Mouse (Mus musculus) testis, adult 2 months (tissue): Measurements from ENCODE around the gene Ghrh. TPM values are rescaled to one million over a fixed set of nuclear protein-coding genes. Genes with fewer than 3 reads are reported as not detected.

Experiments
- H3K27ac ChIP-seq: fragments of 200-500 bp; 2 replicates; pipeline ENCODE4 v1.5.1; 2012; ENCODE audit warnings: low read depth, low read length; ENCODE audit not compliant: control insufficient read depth, insufficient read depth
- H3K27me3 ChIP-seq: fragments of 200-500 bp; 2 replicates; pipeline ENCODE4 v1.6.1; 2012; ENCODE audit warnings: mild to moderate bottlenecking, low read length, moderate library complexity; ENCODE audit not compliant: control insufficient read depth, insufficient read depth
- H3K36me3 ChIP-seq: fragments of 200-500 bp; 2 replicates; pipeline ENCODE4 v1.6.1; 2012; ENCODE audit warnings: mild to moderate bottlenecking, low read length; ENCODE audit not compliant: control insufficient read depth, insufficient read depth
- H3K4me1 ChIP-seq: fragments of 200-500 bp; 2 replicates; pipeline ENCODE4 v1.6.1; 2012; ENCODE audit warnings: low read length; ENCODE audit not compliant: control insufficient read depth, insufficient read depth
- H3K4me3 ChIP-seq: fragments of 200-500 bp; 2 replicates; pipeline ENCODE4 v1.5.1; 2012; ENCODE audit warnings: low read depth, mild to moderate bottlenecking, low read length, moderate library complexity, mixed read lengths; ENCODE audit not compliant: control insufficient read depth
- CTCF ChIP-seq: fragments of 200-500 bp; IDR thresholded peaks from 2 replicates; pipeline ENCODE4 v1.5.1; 2012; ENCODE audit warnings: low read depth, mild to moderate bottlenecking, inconsistent platforms, low read length, moderate library complexity; ENCODE audit not compliant: control insufficient read depth, insufficient read depth, insufficient replicate concordance
- POLR2A ChIP-seq: fragments of 200-500 bp; IDR thresholded peaks from 2 replicates; pipeline ENCODE4 v1.6.1; 2012; ENCODE audit warnings: low read depth, mild to moderate bottlenecking, inconsistent platforms, low read length, moderate library complexity; ENCODE audit not compliant: control insufficient read depth
- polyA plus RNA-seq: library from polyadenylated mRNA; depleted of rRNA; stranded (reverse); fragments of >200 nt; gene quantifications from 2 replicates; pipeline ENCODE4 v1.2.3, GENCODE M21; 2012

Gene Ghrh
- polyA plus RNA-seq, 1 experiment = 0.89 TPM

- TF ChIP-seq POLR2A (no peak), CTCF (no peak)
- H3K27ac ChIP-seq = no peak overlapping the region
- no peaks in the 10 kb centered on the region for H3K27me3 ChIP-seq
- no peaks in the 10 kb centered on the region; the same call in 1 of the 2 replicates for H3K36me3 ChIP-seq
- H3K4me3 ChIP-seq = no peak overlapping the region
- no peaks in the 10 kb centered on the region for H3K4me1 ChIP-seq
Observed at GRCm38 (mm10) chr2:157306091-157307032, 40.9 kb downstream of the Ghrh start.

- no peaks in the 10 kb centered on the region; the same call in none of the 2 replicates for H3K36me3 ChIP-seq
- H3K27ac ChIP-seq = no peak overlapping the region
- TF ChIP-seq POLR2A = no peak
- no peak for TF ChIP-seq CTCF
- no peaks in the 10 kb centered on the region for H3K27me3 ChIP-seq
- no peaks in the 10 kb centered on the region for H3K4me1 ChIP-seq
- H3K4me3 ChIP-seq = no peak overlapping the region
Observed at GRCm38 (mm10) chr2:157303096-157303495, 44.2 kb downstream of the Ghrh start.

- H3K27me3 ChIP-seq = no peaks in the 10 kb centered on the region
- no peak overlapping the region for H3K4me3 ChIP-seq
- TF ChIP-seq POLR2A = no peak
- H3K27ac ChIP-seq = no peak overlapping the region
- no peaks in the 10 kb centered on the region for H3K4me1 ChIP-seq
- peaks cover 2% of the 10 kb centered on the region for H3K36me3 ChIP-seq
Observed at GRCm38 (mm10) chr2:157300051-157300450, 47.3 kb downstream of the Ghrh start.

- TF ChIP-seq CTCF (no peak), POLR2A (no peak)
- no peaks in the 10 kb centered on the region for H3K27me3 ChIP-seq
- no peaks in the 10 kb centered on the region for H3K4me1 ChIP-seq
- H3K27ac ChIP-seq = no peak overlapping the region
- H3K36me3 ChIP-seq = peaks cover 4% of the 10 kb centered on the region
- H3K4me3 ChIP-seq = no peak overlapping the region
Observed at GRCm38 (mm10) chr2:157296105-157296689, 51.1 kb downstream of the Ghrh start.

- no peaks in the 10 kb centered on the region for H3K4me1 ChIP-seq
- H3K4me3 ChIP-seq = no peak overlapping the region
- H3K36me3 ChIP-seq = peaks cover 8% of the 10 kb centered on the region
- H3K27me3 ChIP-seq = no peaks in the 10 kb centered on the region
- H3K27ac ChIP-seq = no peak overlapping the region
- TF ChIP-seq CTCF = peak; percentile 58; the same call in 1 of the 2 replicates
- TF ChIP-seq POLR2A = no peak
Observed at GRCm38 (mm10) chr2:157292093-157292492, 55.2 kb downstream of the Ghrh start.

- Histone ChIP-seq H3K4me1 (no peaks in the 10 kb centered on the region), H3K36me3 (peaks cover 6% of the 10 kb centered on the region), H3K27me3 (no peaks in the 10 kb centered on the region), H3K4me3 (no peak overlapping the region), H3K27ac (no peak overlapping the region)
- TF ChIP-seq CTCF (no peak), POLR2A (no peak)
Observed at GRCm38 (mm10) chr2:157288996-157289395, 58.3 kb downstream of the Ghrh start.

- Histone ChIP-seq H3K4me1 (no peaks in the 10 kb centered on the region), H3K4me3 (no peak overlapping the region), H3K27ac (no peak overlapping the region), H3K27me3 (no peaks in the 10 kb centered on the region), H3K36me3 (peaks cover 6% of the 10 kb centered on the region)
- no peak for TF ChIP-seq POLR2A
- no peak for TF ChIP-seq CTCF
Observed at GRCm38 (mm10) chr2:157287542-157287941, 59.8 kb downstream of the Ghrh start.
